Mouse (Mus musculus) kidney, adult 2 months (tissue): ENCODE measurements around the gene Taf10.

Experiments used
- CTCF ChIP-seq: fragments of 200-500 bp; conservative IDR thresholded peaks from 2 replicates; pipeline ENCODE4 v1.5.1; 2011; ENCODE audit warnings: low read depth, mild to moderate bottlenecking, control low read depth, low read length, moderate library complexity, mixed read lengths; ENCODE audit not compliant: insufficient read depth, insufficient read length
- POLR2A ChIP-seq: fragments of 200-500 bp; IDR thresholded peaks from one replicate; pipeline ENCODE4 v1.6.1; 2011; ENCODE audit warnings: low read depth, low read length, control low read depth

GRCm38 (mm10) chr7:105762517-105763270, 18.5 kb upstream of the Taf10 start:
- no peak for TF ChIP-seq POLR2A
- no peak for TF ChIP-seq CTCF
